Mouse (Mus musculus) stomach, postnatal 0 days (tissue): ENCODE results near the gene Fblim1. TPM values are rescaled to one million over a fixed set of nuclear protein-coding genes. Genes with fewer than 3 reads are reported as not detected.
A peak's percentile ranks its signal among the peaks of the same experiment; 100 is the strongest.

Experiments
- ATAC-seq: fragments of 200-750 bp; cut with Nextera tagmentation; 2 replicates; pipeline ENCODE4 v1.8.0; 2017; ENCODE audit not compliant: low FRiP score, low TSS enrichment
- DNase-seq: peaks from one replicate; pipeline ENCODE4 v3.0.0-alpha.2; 2016; ENCODE audit warnings: low spot score
- H3K27ac ChIP-seq: fragments of 300-500 bp; sonication (generic); replicated peaks from 2 replicates; pipeline ENCODE4 v1.5.1; 2014; ENCODE audit warnings: mild to moderate bottlenecking, control low read depth
- H3K27me3 ChIP-seq: fragments of 300-500 bp; sonication (generic); 2 replicates; pipeline ENCODE4 v1.6.1; 2014; ENCODE audit warnings: low read length; ENCODE audit not compliant: control insufficient read depth, insufficient read depth
- H3K36me3 ChIP-seq: fragments of 300-500 bp; sonication (generic); 2 replicates; pipeline ENCODE4 v1.6.1; 2014; ENCODE audit warnings: low read length, mixed read lengths; ENCODE audit not compliant: control insufficient read depth, insufficient read depth
- H3K4me1 ChIP-seq: fragments of 300-500 bp; sonication (generic); replicated peaks from 2 replicates; pipeline ENCODE4 v1.6.1; 2014; ENCODE audit warnings: antibody characterized with exemption; ENCODE audit not compliant: control insufficient read depth, insufficient read depth
- H3K4me2 ChIP-seq: fragments of 300-500 bp; sonication (generic); replicated peaks from 2 replicates; pipeline ENCODE4 v1.6.1; 2014; ENCODE audit warnings: low read depth, mild to moderate bottlenecking, control low read depth, moderate library complexity
- H3K4me3 ChIP-seq: fragments of 300-500 bp; sonication (generic); 2 replicates; pipeline ENCODE4 v1.5.1; 2014; ENCODE audit warnings: low read depth, low read length, control low read depth
- H3K9ac ChIP-seq: fragments of 300-500 bp; sonication (generic); 2 replicates; pipeline ENCODE4 v1.6.1; 2014; ENCODE audit warnings: mild to moderate bottlenecking, low read length, control low read depth, mixed read lengths
- H3K9me3 ChIP-seq: fragments of 300-500 bp; sonication (generic); 2 replicates; pipeline ENCODE4 v1.6.1; 2016; ENCODE audit warnings: low read length; ENCODE audit not compliant: control insufficient read depth
- CTCF ChIP-seq: IDR thresholded peaks from 2 replicates; pipeline ENCODE4 v1.5.1; 2016; ENCODE audit warnings: antibody characterized with exemption, low read depth, mild to moderate bottlenecking, moderate library complexity
- EP300 ChIP-seq: optimal IDR thresholded peaks from 2 replicates; pipeline ENCODE3; 2016; ENCODE audit warnings: antibody characterized with exemption
- WGBS: fragments of 180-500 bp; shearing (Covaris S2); extraction: QIAGEN DNeasy Blood & Tissue Kit; methylation state at CpG from one replicate; pipeline ENCODE4 v1.1.7; 2014; 5-methylcytosine and 5-hydroxymethylcytosine counted together
- polyA plus RNA-seq: library from polyadenylated mRNA; unstranded; fragments of >200 nt; fragmentation: Nextera tagmentation; extraction: Ambion mirVana; gene quantifications from 2 replicates; pipeline ENCODE4 v1.2.1, GENCODE M21; 2015

Fblim1 gene
- polyA plus RNA-seq, 1 experiment from 2014 or later = 45.1 TPM

GRCm38 (mm10) chr4:141616811-141617210 is 10.9 kb upstream of the Fblim1 start:
- WGBS = 82% methylated on average over 6 of the region's 6 CpGs
- Histone ChIP-seq H3K27me3 (no peaks in the 10 kb centered on the region), H3K4me1 (peaks cover 5% of the 10 kb centered on the region; the same call in 1 of the 2 replicates), H3K27ac (no peak overlapping the region), H3K36me3 (no peaks in the 10 kb centered on the region), H3K4me2 (no peak overlapping the region), H3K9ac (no peak overlapping the region), H3K9me3 (no peaks in the 10 kb centered on the region), H3K4me3 (no peak overlapping the region)
- ATAC-seq (no peak), DNase-seq (no peak)
- TF ChIP-seq CTCF = no peak
- TF ChIP-seq EP300 = no peak

DNA sequence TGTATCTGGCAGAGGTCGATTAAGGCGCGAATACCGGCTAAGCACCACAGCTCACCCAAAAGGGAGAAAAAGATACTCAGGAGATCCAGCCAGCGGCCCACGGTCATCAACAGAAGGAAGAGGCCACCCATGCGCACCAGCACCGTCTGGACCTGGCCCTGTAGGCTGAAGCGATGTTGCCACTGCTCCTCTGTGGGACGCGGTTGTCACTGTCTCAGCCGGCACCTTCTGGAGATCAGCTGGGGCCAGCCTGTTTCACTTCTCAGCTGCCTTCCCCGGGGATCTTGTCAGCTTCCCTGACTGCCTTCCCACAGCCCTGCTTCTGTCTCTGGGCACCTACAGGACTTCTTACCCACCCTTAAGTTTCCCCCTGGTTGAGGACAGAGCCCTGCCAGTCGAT is 9.1 kb upstream of the Fblim1 start:
- Histone ChIP-seq H3K36me3 (no peaks in the 10 kb centered on the region), H3K27me3 (no peaks in the 10 kb centered on the region), H3K4me2 (no peak overlapping the region), H3K27ac (no peak overlapping the region), H3K4me1 (peaks cover 5% of the 10 kb centered on the region; the same call in 1 of the 2 replicates), H3K4me3 (no peak overlapping the region), H3K9ac (no peak overlapping the region), H3K9me3 (no peaks in the 10 kb centered on the region)
- 86% methylated on average over 14 of the region's 14 CpGs for WGBS
- no peak for ATAC-seq
- TF ChIP-seq CTCF = no peak
- TF ChIP-seq EP300 = no peak
- DNase-seq = no peak

GRCm38 (mm10) chr4:141609538-141609937 is 3.6 kb upstream of the Fblim1 start:
- Histone ChIP-seq H3K27ac (no peak overlapping the region), H3K4me3 (no peak overlapping the region), H3K4me2 (no peak overlapping the region), H3K9me3 (no peaks in the 10 kb centered on the region), H3K27me3 (no peaks in the 10 kb centered on the region), H3K36me3 (no peaks in the 10 kb centered on the region), H3K4me1 (no peaks in the 10 kb centered on the region), H3K9ac (peak overlapping the region; percentile 8; the same call in 1 of the 2 replicates)
- TF ChIP-seq EP300 (no peak), CTCF (no peak)
- ATAC-seq (no peak), DNase-seq (no peak)
- WGBS = 56% methylated on average over 6 of the region's 6 CpGs

DNA sequence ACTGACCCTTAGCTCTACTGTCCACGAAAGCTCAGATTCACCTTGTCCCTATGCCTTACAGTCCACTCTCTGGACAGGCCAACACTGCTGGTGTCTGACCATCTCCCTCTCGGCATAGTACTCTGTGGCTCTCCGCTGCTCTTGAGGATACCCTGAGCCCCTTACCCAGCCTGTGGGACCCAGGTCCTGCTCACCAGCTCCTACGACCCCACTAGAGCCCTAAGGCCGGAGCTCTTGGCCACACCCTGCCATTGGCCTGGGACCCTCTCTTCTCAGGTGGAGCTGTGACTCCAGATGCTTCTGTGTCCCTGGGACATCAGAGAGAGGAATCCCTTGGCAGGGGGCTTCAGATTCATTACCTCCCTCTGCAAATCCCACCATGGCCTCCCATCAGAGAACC is 475 bp downstream of the Fblim1 start:
- no peaks in the 10 kb centered on the region for H3K9me3 ChIP-seq
- H3K4me1 ChIP-seq = peaks cover 3% of the 10 kb centered on the region; the same call in 1 of the 2 replicates
- H3K27ac ChIP-seq = no peak overlapping the region
- TF ChIP-seq EP300 (no peak), CTCF (no peak)
- DNase-seq (no peak), ATAC-seq (no peak)
- 87% methylated on average over 5 of the region's 5 CpGs for WGBS
- H3K4me3 ChIP-seq = no peak overlapping the region
- H3K9ac ChIP-seq = no peak overlapping the region
- no peaks in the 10 kb centered on the region for H3K36me3 ChIP-seq
- H3K27me3 ChIP-seq = no peaks in the 10 kb centered on the region
- H3K4me2 ChIP-seq = no peak overlapping the region

- Histone ChIP-seq H3K36me3 (no peaks in the 10 kb centered on the region), H3K27me3 (no peaks in the 10 kb centered on the region), H3K9me3 (no peaks in the 10 kb centered on the region), H3K27ac (peak overlapping the region; percentile 56), H3K9ac (peak overlapping the region; percentile 13; the same call in 1 of the 2 replicates), H3K4me3 (no peak overlapping the region), H3K4me2 (no peak overlapping the region), H3K4me1 (peaks cover 3% of the 10 kb centered on the region; the same call in 1 of the 2 replicates)
- TF ChIP-seq CTCF (no peak), EP300 (no peak)
- 21% methylated on average over 8 of the region's 8 CpGs for WGBS
- peak; percentile 6; the same call in 1 of the 2 replicates for ATAC-seq
- peak; percentile 20 for DNase-seq
Observed at GRCm38 (mm10) chr4:141604493-141604892, 1.4 kb downstream of the Fblim1 start.

GRCm38 (mm10) chr4:141603921-141604320 is 2.0 kb downstream of the Fblim1 start:
- no peak overlapping the region; the same call in 1 of the 2 replicates for H3K9ac ChIP-seq
- ATAC-seq (no peak), DNase-seq (no peak)
- H3K9me3 ChIP-seq = no peaks in the 10 kb centered on the region
- no peaks in the 10 kb centered on the region for H3K36me3 ChIP-seq
- H3K4me2 ChIP-seq = no peak overlapping the region
- no peaks in the 10 kb centered on the region for H3K27me3 ChIP-seq
- H3K4me3 ChIP-seq = no peak overlapping the region
- peak overlapping the region; percentile 56 for H3K27ac ChIP-seq
- WGBS = 30% methylated on average over 4 of the region's 4 CpGs
- peaks cover 3% of the 10 kb centered on the region; the same call in 1 of the 2 replicates for H3K4me1 ChIP-seq
- TF ChIP-seq CTCF = no peak
- no peak for TF ChIP-seq EP300
